ENCODE assay signal across 9 mouse cellular contexts in genomic region chr11:54984085-54984484, GRCm38 (mm10). TPM values are rescaled to one million over a fixed set of nuclear protein-coding genes. Genes with fewer than 3 reads are reported as not detected.
DNase-seq lines count a peak whose midpoint lies in the region; ATAC-seq and TF ChIP-seq lines count a peak whose summit lies in the region.
"Had no signal": no experiment of that assay in that cellular context is flagged by ENCODE, and none has a peak within 500 bp of the region (broad histone marks: within the 10 kb centered on the region; RNA-seq: fewer than 3 reads in every experiment).

No protein-coding gene starts in this region.

- 0 out of 2 replicates have a peak, but pooled peaks cover 3% of the 10 kb centered on the region for H3K4me1 ChIP-seq in G1E (ENCODE audit: insufficient read depth, low read depth, low read length)
- H3K4me1 ChIP-seq in liver, embryonic 11.5 days (replicated peaks; ENCODE audit: control insufficient read depth, insufficient read depth, low read length), result no peaks in the 10 kb centered on the region
- H3K4me1 ChIP-seq: hindbrain, embryonic 15.5 days had no signal

- H3K4me3 ChIP-seq in G1E (ENCODE audit: low read depth, low read length), result no peak overlapping the region
- no peak overlapping the region for H3K4me3 ChIP-seq in liver, embryonic 11.5 days (ENCODE audit: low read depth, low read length)
- H3K4me3 ChIP-seq: hindbrain, embryonic 15.5 days had no signal

- H3K36me3 ChIP-seq in G1E (replicated peaks), result no peaks in the 10 kb centered on the region
- H3K36me3 ChIP-seq in liver, embryonic 11.5 days (ENCODE audit: control insufficient read depth, insufficient read depth, low read length), result peaks cover 30% of the 10 kb centered on the region; the same call in 1 of the 2 replicates

- ATAC-seq in G1E (ENCODE audit: extremely low read depth, insufficient number of reproducible peaks, low FRiP score, poor library complexity, severe bottlenecking), result no peak
- no peak for ATAC-seq in liver, embryonic 11.5 days (replicated peaks; ENCODE audit: low FRiP score)

- H3K9ac ChIP-seq in liver, embryonic 11.5 days (ENCODE audit: low read depth, low read length), result no peak overlapping the region
- H3K9ac ChIP-seq: hindbrain, embryonic 15.5 days had no signal

- DNase-seq in CD4-positive helper T cell, adult 2 months (ENCODE audit: low read depth, low spot score), result peak; percentile 76
- no peak for DNase-seq in G1E (ENCODE audit: low spot score)
- DNase-seq in cerebellum, adult 11-12 months, result peak; percentile 58
- DNase-seq in frontal cortex, postnatal 14 days (ENCODE audit: low spot score in 2 of 2), result peak; percentile 54 to 84
- DNase-seq in kidney, postnatal 10 days, result peak; percentile 91
- DNase-seq in liver, embryonic 11.5 days (ENCODE audit: low spot score), result peak; percentile 69
- peak; percentile 91 to 93 for DNase-seq in right cerebral cortex, adult 2 months (ENCODE audit: low spot score in 2 of 2)
- no peak for DNase-seq in yolk sac, embryonic 10.5 days (ENCODE audit: low spot score)

- TF ChIP-seq CTCF in G1E (IDR thresholded peaks at IDR 0.05; ENCODE audit: low read depth, low read length), result peak; percentile 63; the same call in 1 of the 2 replicates

- no peak overlapping the region for H3K4me2 ChIP-seq in liver, embryonic 11.5 days
- H3K4me2 ChIP-seq: hindbrain, embryonic 15.5 days had no signal

- 1% methylated on average over 6 of the region's 6 CpGs for WGBS in liver, embryonic 11.5 days

- H3K27me3 ChIP-seq in G1E (ENCODE audit: insufficient read depth, low read length), result peaks cover 20% of the 10 kb centered on the region
- no peaks in the 10 kb centered on the region for H3K27me3 ChIP-seq in liver, embryonic 11.5 days (replicated peaks; ENCODE audit: control insufficient read depth, insufficient read depth, low read length)
- H3K27me3 ChIP-seq: hindbrain, embryonic 15.5 days had no signal

- no peaks in the 10 kb centered on the region for H3K9me3 ChIP-seq in G1E (replicated peaks)
- H3K9me3 ChIP-seq in liver, embryonic 11.5 days (ENCODE audit: control insufficient read depth, low read length), result no peaks in the 10 kb centered on the region
- H3K9me3 ChIP-seq: hindbrain, embryonic 15.5 days had no signal

- no peak overlapping the region for H3K27ac ChIP-seq in liver, embryonic 11.5 days (ENCODE audit: low read depth, low read length)
- H3K27ac ChIP-seq: hindbrain, embryonic 15.5 days had no signal

RNA-seq across cellular contexts. Expression of gene Tnip1, which starts 21.4 kb away (rescaled TPM):
- 17.3 and 22.4 TPM in 2 replicates for total RNA-seq in G1E (2014; fragmentation: Nextera tagmentation)
- 9.6 and 11.6 TPM in 2 replicates for total RNA-seq in G1E (2017)
- 29.9 and 31.9 TPM in 2 replicates for polyA plus RNA-seq in G1E (2012)
- 11.4 and 12.1 TPM in 2 replicates for polyA plus RNA-seq in liver, embryonic 11.5 days (2014; fragmentation: Nextera tagmentation; extraction: Ambion mirVana)

RNA-seq across cellular contexts. Expression of gene Anxa6, which starts 49.2 kb away (rescaled TPM):
- not detected in 2 replicates for total RNA-seq in G1E (2014; fragmentation: Nextera tagmentation)
- 0.87 and 1.5 TPM in 2 replicates for total RNA-seq in G1E (2017)
- 0.04 and 0.07 TPM in 2 replicates for polyA plus RNA-seq in G1E (2012)
- 78.5 and 86.6 TPM in 2 replicates for polyA plus RNA-seq in liver, embryonic 11.5 days (2014; fragmentation: Nextera tagmentation; extraction: Ambion mirVana)

Comparison
In these comparisons a context has a peak if more than half of its experiments do, and no peak if none do; other contexts are left out.
1. DNase-seq: peak in CD4-positive helper T cell, adult 2 months (single experiment), cerebellum, adult 11-12 months (single experiment), frontal cortex, postnatal 14 days (2 of 2), kidney, postnatal 10 days (single experiment), liver, embryonic 11.5 days (single experiment) and right cerebral cortex, adult 2 months (2 of 2); none in G1E (single experiment) and yolk sac, embryonic 10.5 days (single experiment).
2. RNA of gene Anxa6, which starts 49.2 kb away (polyA plus RNA-seq): 78.5 to 86.6 TPM in liver, embryonic 11.5 days; 0.04 to 0.07 TPM in G1E; every median in the first group is over 10 times any median in the second.